Mouse (Mus musculus) myocyte (in vitro differentiated cells): ENCODE measurements around the gene Mgat3.

ENCODE experiments used
- E2F4 ChIP-seq: IDR thresholded peaks from one replicate; pipeline ENCODE4 v1.6.1; 2011; ENCODE audit warnings: mild to moderate bottlenecking, control low read depth, moderate library complexity; ENCODE audit not compliant: insufficient read depth
- MYOD1 ChIP-seq, 3 experiments: IDR thresholded peaks; one replicate each; pipeline ENCODE4 v1.6.1; 2011; ENCODE audit warnings: control low read depth in 2 of 3, low read depth in 2 of 3, mild to moderate bottlenecking in 2 of 3, moderate library complexity in 1 of 3; ENCODE audit not compliant: insufficient read length in 2 of 3, control insufficient read depth in 1 of 3
- POLR2A ChIP-seq: IDR thresholded peaks from one replicate; pipeline ENCODE4 v1.6.1; 2011; ENCODE audit warnings: low read depth, mild to moderate bottlenecking, control low read depth, moderate library complexity; ENCODE audit not compliant: insufficient read length
- POLR2AphosphoS2 ChIP-seq: IDR thresholded peaks from one replicate; pipeline ENCODE4 v1.6.1; 2011; ENCODE audit warnings: low read depth, control low read depth; ENCODE audit not compliant: insufficient read length
- TCF12 ChIP-seq: IDR thresholded peaks from one replicate; pipeline ENCODE4 v1.6.1; 2011; ENCODE audit warnings: mild to moderate bottlenecking, control low read depth; ENCODE audit not compliant: poor library complexity, insufficient read depth, severe bottlenecking
- USF1 ChIP-seq: IDR thresholded peaks from one replicate; pipeline ENCODE4 v1.6.1; 2011; ENCODE audit warnings: low read depth, mild to moderate bottlenecking, control low read depth, moderate library complexity

DNA sequence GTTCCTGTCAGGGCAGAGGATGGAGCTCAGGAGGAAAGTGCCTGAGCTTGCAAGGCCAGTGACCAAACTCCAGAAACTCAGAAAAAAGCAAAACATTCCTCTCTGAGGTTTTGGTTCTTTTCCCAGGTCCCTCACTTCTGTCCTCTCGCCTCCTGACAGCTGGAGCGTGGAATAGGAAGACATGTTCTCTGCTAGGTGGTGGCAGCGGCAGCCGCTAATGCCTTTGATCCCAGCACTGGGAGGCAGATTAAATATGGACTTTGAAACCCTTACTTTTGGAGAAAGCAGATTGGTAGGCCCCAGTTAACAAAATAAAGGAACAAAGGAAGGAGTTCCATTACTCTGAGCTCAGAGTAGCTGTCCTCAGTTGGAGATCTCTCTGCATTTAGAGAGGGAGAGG is 34.9 kb downstream of the Mgat3 start:
- TF ChIP-seq USF1: no peak
- TF ChIP-seq POLR2A: no peak
- TF ChIP-seq TCF12: no peak
- TF ChIP-seq POLR2AphosphoS2: no peak
- TF ChIP-seq E2F4: no peak
- no peak for TF ChIP-seq MYOD1 (IDR thresholded peaks at IDR 0.05; ENCODE audit: control insufficient read depth in 1 of 3, insufficient read length in 2 of 3, low read depth in 2 of 3)
